Mouse (Mus musculus) hematopoietic stem cell, adult 5-6 weeks (primary cell): ENCODE data around the gene Zfp423. TPM values are rescaled to one million over a fixed set of nuclear protein-coding genes. Genes with fewer than 3 reads are reported as not detected.
A peak's percentile ranks its signal among the peaks of the same experiment; 100 is the strongest.

Experiments
- ATAC-seq, 2 experiments: fragments of 125-278 bp in 1 of 2; replicated peaks in 1 of 2; 2 replicates each; pipeline ENCODE4 v1.8.0; 2016 to 2017; ENCODE audit warnings: inconsistent platforms in 2 of 2, mild to moderate bottlenecking in 2 of 2, moderate number of reproducible peaks in 2 of 2, low read depth in 1 of 2, moderate TSS enrichment in 1 of 2; ENCODE audit not compliant: low FRiP score in 2 of 2, poor library complexity in 2 of 2, severe bottlenecking in 2 of 2, insufficient read depth in 1 of 2, low TSS enrichment in 1 of 2
- total RNA-seq: library from RNA; stranded (forward); fragments of 172-1452, 232-1000 nt; gene quantifications from 2 replicates; pipeline ENCODE4 v1.2.3, GENCODE M21; 2017

Gene Zfp423
- total RNA-seq, 1 experiment from 2014 or later, result not detected

- ATAC-seq, result no peak
Observed at GRCm38 (mm10) chr8:87660029-87660915, 299.1 kb downstream of the Zfp423 start.

GRCm38 (mm10) chr8:87657488-87657887, 301.9 kb downstream of the Zfp423 start:
- no peak for ATAC-seq

- peak; percentile 83 to 87 for ATAC-seq
Observed at GRCm38 (mm10) chr8:87656484-87657230, 302.7 kb downstream of the Zfp423 start.

GRCm38 (mm10) chr8:87655946-87656345, 303.4 kb downstream of the Zfp423 start:
- no peak for ATAC-seq

- ATAC-seq, result no peak
Observed at GRCm38 (mm10) chr8:87647781-87648180, 311.6 kb downstream of the Zfp423 start.

GRCm38 (mm10) chr8:87645829-87646483, 313.4 kb downstream of the Zfp423 start:
- no peak for ATAC-seq

- no peak for ATAC-seq
Observed at GRCm38 (mm10) chr8:87645371-87645770, 314.0 kb downstream of the Zfp423 start.

- no peak for ATAC-seq
Observed at GRCm38 (mm10) chr8:87640930-87641329, 318.5 kb downstream of the Zfp423 start.

GRCm38 (mm10) chr8:87636226-87636742, 323.1 kb downstream of the Zfp423 start:
- no peak for ATAC-seq

GRCm38 (mm10) chr8:87631776-87632175, 327.6 kb downstream of the Zfp423 start:
- no peak for ATAC-seq

- ATAC-seq, result no peak
Observed at GRCm38 (mm10) chr8:87629656-87630055, 329.7 kb downstream of the Zfp423 start.

- no peak for ATAC-seq
Observed at GRCm38 (mm10) chr8:87621181-87621580, 338.2 kb downstream of the Zfp423 start.

- no peak for ATAC-seq
Observed at GRCm38 (mm10) chr8:87620225-87620624, 339.2 kb downstream of the Zfp423 start.

- ATAC-seq, result no peak
Observed at GRCm38 (mm10) chr8:87619529-87619928, 339.9 kb downstream of the Zfp423 start.

GRCm38 (mm10) chr8:87619118-87619517, 340.3 kb downstream of the Zfp423 start:
- ATAC-seq, result no peak

- ATAC-seq, result no peak
Observed at GRCm38 (mm10) chr8:87613701-87614100, 345.7 kb downstream of the Zfp423 start.
